Mouse (Mus musculus): ENCODE measurements around the gene Ubqlnl. TPM values are rescaled to one million over a fixed set of nuclear protein-coding genes. Genes with fewer than 3 reads are reported as not detected.
A peak's percentile ranks its signal among the peaks of the same experiment; 100 is the strongest.

Ubqlnl gene
- polyA plus RNA-seq (2012; rRNA removed): 257 and 316 TPM in 2 replicates

- Histone ChIP-seq H3K27ac (ENCODE audit: control insufficient read depth, insufficient read depth, low read depth, low read length) (no peak within 1 kb of the TSS), H3K36me3 (ENCODE audit: control insufficient read depth, insufficient read depth, low read length) (no peaks in the 10 kb centered on the region), H3K4me1 (ENCODE audit: control insufficient read depth, insufficient read depth, low read length) (no peaks in the 10 kb centered on the region), H3K4me3 (ENCODE audit: control insufficient read depth, low read depth, low read length) (peak within 1 kb of the TSS; percentile 80), H3K27me3 (ENCODE audit: control insufficient read depth, insufficient read depth, low read length) (no peaks in the 10 kb centered on the region)
- TF ChIP-seq POLR2A (IDR thresholded peaks at IDR 0.05; ENCODE audit: control insufficient read depth, low read depth, low read length): no peak; the same call in 1 of the 2 replicates
Measured at GRCm38 (mm10) chr7:104150456-104150855, at the start of gene Ubqlnl. TSS of gene Ubqlnl (minus strand) at chr7:104150556.

- no peak overlapping the region for H3K27ac ChIP-seq (ENCODE audit: control insufficient read depth, insufficient read depth, low read depth, low read length)
- TF ChIP-seq POLR2A (IDR thresholded peaks at IDR 0.05; ENCODE audit: control insufficient read depth, low read depth, low read length) (no peak), CTCF (IDR thresholded peaks at IDR 0.05; ENCODE audit: control insufficient read depth, insufficient read depth, insufficient replicate concordance, low read depth, low read length) (peak; percentile 88; the same call in 1 of the 2 replicates)
- no peak overlapping the region for H3K4me3 ChIP-seq (ENCODE audit: control insufficient read depth, low read depth, low read length)
- no peaks in the 10 kb centered on the region for H3K36me3 ChIP-seq (ENCODE audit: control insufficient read depth, insufficient read depth, low read length)
- H3K4me1 ChIP-seq (ENCODE audit: control insufficient read depth, insufficient read depth, low read length): no peaks in the 10 kb centered on the region
- H3K27me3 ChIP-seq (ENCODE audit: control insufficient read depth, insufficient read depth, low read length): no peaks in the 10 kb centered on the region
Measured at GRCm38 (mm10) chr7:104199822-104200221, 49.5 kb upstream of the Ubqlnl start.

DNA sequence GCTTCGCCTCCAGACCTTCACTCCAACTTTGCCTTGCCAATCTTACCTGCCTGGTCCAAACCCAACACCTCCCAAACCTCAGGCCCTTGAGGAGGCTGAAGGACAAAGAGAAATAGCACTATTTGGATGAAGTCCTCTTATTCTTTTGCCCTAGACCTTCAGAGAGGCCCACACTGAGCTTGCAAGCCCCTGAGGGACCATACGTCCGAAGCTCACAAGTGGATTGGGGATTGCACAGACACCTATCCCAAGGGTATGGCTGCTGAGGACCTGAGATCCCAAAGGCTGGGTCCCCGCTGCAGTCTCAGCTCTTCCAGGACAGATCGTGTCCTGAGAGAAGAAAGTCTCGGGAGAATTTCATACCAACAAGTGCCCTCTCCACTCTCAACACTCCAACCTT is 45.5 kb upstream of the Ubqlnl start, which contains the start of gene Olfr649:
Olfr649 (minus strand) TSS at position 101 of the 400 bp plus-strand sequence.
- Histone ChIP-seq H3K4me1 (ENCODE audit: control insufficient read depth, insufficient read depth, low read length) (no peaks in the 10 kb centered on the region), H3K27me3 (ENCODE audit: control insufficient read depth, insufficient read depth, low read length) (no peaks in the 10 kb centered on the region), H3K27ac (ENCODE audit: control insufficient read depth, insufficient read depth, low read depth, low read length) (no peak within 1 kb of the TSS), H3K36me3 (ENCODE audit: control insufficient read depth, insufficient read depth, low read length) (no peaks in the 10 kb centered on the region), H3K4me3 (ENCODE audit: control insufficient read depth, low read depth, low read length) (no peak within 1 kb of the TSS)
- TF ChIP-seq POLR2A (IDR thresholded peaks at IDR 0.05; ENCODE audit: control insufficient read depth, low read depth, low read length) (no peak), CTCF (IDR thresholded peaks at IDR 0.05; ENCODE audit: control insufficient read depth, insufficient read depth, insufficient replicate concordance, low read depth, low read length) (no peak)

DNA sequence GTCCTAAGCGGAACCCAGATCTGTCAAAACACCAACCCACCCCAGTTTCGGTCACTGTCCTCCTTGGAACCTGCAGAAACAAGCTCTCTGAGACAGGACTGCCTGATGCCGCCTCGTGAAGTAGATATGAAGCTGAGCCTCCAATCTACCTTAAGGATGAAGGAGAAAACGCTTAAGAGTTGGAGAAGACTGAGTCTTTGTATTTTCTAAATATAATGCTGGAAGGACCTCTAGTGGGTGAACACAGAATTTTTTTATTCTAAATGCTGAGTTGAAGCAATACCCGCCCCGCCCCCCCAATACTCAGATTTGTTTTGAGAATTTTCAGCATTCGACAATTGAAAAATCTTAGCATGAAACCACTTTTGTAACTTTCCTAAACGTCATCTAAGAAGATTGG is 40.9 kb upstream of the Ubqlnl start:
- no peak for TF ChIP-seq POLR2A (IDR thresholded peaks at IDR 0.05; ENCODE audit: control insufficient read depth, low read depth, low read length)
- no peak for TF ChIP-seq CTCF (IDR thresholded peaks at IDR 0.05; ENCODE audit: control insufficient read depth, insufficient read depth, insufficient replicate concordance, low read depth, low read length)
- Histone ChIP-seq H3K36me3 (ENCODE audit: control insufficient read depth, insufficient read depth, low read length) (no peaks in the 10 kb centered on the region), H3K27ac (ENCODE audit: control insufficient read depth, insufficient read depth, low read depth, low read length) (no peak overlapping the region)

DNA sequence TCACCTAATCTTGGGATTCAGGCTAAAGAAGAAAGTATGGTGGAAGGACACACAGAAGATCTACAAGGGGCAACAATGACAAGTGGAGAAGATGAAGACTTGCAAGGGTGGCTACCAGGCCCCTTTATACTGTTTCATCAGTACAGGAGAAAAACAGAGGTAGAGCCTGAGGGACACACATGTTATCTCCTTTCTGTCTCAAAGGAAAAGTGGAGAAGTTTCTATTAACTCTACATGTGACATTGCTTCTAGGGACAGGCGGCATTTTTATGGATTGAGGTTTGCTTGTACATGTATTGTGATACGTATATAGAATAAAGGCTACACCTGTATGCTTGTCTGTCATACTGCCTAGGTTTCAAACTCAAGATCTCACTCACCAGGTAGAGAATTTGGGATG is 32.9 kb upstream of the Ubqlnl start, which contains the start of gene Olfr648:
Olfr648 (minus strand) TSS at position 101 of the 400 bp plus-strand sequence.
- Histone ChIP-seq H3K27me3 (ENCODE audit: control insufficient read depth, insufficient read depth, low read length) (no peaks in the 10 kb centered on the region), H3K36me3 (ENCODE audit: control insufficient read depth, insufficient read depth, low read length) (no peaks in the 10 kb centered on the region), H3K4me1 (ENCODE audit: control insufficient read depth, insufficient read depth, low read length) (no peaks in the 10 kb centered on the region), H3K4me3 (ENCODE audit: control insufficient read depth, low read depth, low read length) (no peak within 1 kb of the TSS), H3K27ac (ENCODE audit: control insufficient read depth, insufficient read depth, low read depth, low read length) (no peak within 1 kb of the TSS)
- TF ChIP-seq POLR2A (IDR thresholded peaks at IDR 0.05; ENCODE audit: control insufficient read depth, low read depth, low read length): no peak
- no peak for TF ChIP-seq CTCF (IDR thresholded peaks at IDR 0.05; ENCODE audit: control insufficient read depth, insufficient read depth, insufficient replicate concordance, low read depth, low read length)

More for the DNA sequence above, 40.9 kb upstream of the Ubqlnl start:
- Histone ChIP-seq H3K4me3 (ENCODE audit: control insufficient read depth, low read depth, low read length) (no peak overlapping the region), H3K4me1 (ENCODE audit: control insufficient read depth, insufficient read depth, low read length) (no peaks in the 10 kb centered on the region), H3K27me3 (ENCODE audit: control insufficient read depth, insufficient read depth, low read length) (no peaks in the 10 kb centered on the region)

DNA sequence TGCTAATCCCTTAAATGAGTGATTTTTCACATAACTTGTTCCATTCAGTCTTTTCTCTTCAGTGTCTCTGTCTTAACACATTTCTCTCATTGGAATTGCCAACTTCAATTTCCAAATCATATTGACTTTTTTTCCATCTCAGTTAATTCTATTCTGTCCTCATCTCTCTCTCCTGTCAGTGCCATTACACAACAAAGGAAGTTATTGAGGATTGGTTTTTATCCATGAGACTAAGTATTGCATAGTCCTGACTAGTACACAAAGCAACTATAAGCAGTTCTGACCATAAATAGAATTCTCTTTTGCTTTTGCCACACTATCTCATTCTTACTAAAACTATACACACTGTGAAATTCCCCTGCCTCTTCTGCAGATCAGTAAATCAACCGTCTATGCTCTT is 28.7 kb upstream of the Ubqlnl start:
- TF ChIP-seq POLR2A (IDR thresholded peaks at IDR 0.05; ENCODE audit: control insufficient read depth, low read depth, low read length): no peak
- TF ChIP-seq CTCF (IDR thresholded peaks at IDR 0.05; ENCODE audit: control insufficient read depth, insufficient read depth, insufficient replicate concordance, low read depth, low read length): no peak
- Histone ChIP-seq H3K4me1 (ENCODE audit: control insufficient read depth, insufficient read depth, low read length) (no peaks in the 10 kb centered on the region), H3K36me3 (ENCODE audit: control insufficient read depth, insufficient read depth, low read length) (no peaks in the 10 kb centered on the region), H3K27ac (ENCODE audit: control insufficient read depth, insufficient read depth, low read depth, low read length) (no peak overlapping the region), H3K4me3 (ENCODE audit: control insufficient read depth, low read depth, low read length) (no peak overlapping the region), H3K27me3 (ENCODE audit: control insufficient read depth, insufficient read depth, low read length) (no peaks in the 10 kb centered on the region)

GRCm38 (mm10) chr7:104178422-104179054 is 28.2 kb upstream of the Ubqlnl start:
- Histone ChIP-seq H3K27ac (ENCODE audit: control insufficient read depth, insufficient read depth, low read depth, low read length) (no peak overlapping the region), H3K27me3 (ENCODE audit: control insufficient read depth, insufficient read depth, low read length) (no peaks in the 10 kb centered on the region), H3K4me1 (ENCODE audit: control insufficient read depth, insufficient read depth, low read length) (no peaks in the 10 kb centered on the region), H3K36me3 (ENCODE audit: control insufficient read depth, insufficient read depth, low read length) (no peaks in the 10 kb centered on the region), H3K4me3 (ENCODE audit: control insufficient read depth, low read depth, low read length) (no peak overlapping the region)
- TF ChIP-seq CTCF (IDR thresholded peaks at IDR 0.05; ENCODE audit: control insufficient read depth, insufficient read depth, insufficient replicate concordance, low read depth, low read length) (no peak), POLR2A (IDR thresholded peaks at IDR 0.05; ENCODE audit: control insufficient read depth, low read depth, low read length) (no peak)
